Mouse (Mus musculus): ENCODE data around the gene Gm26727. TPM values are rescaled to one million over a fixed set of nuclear protein-coding genes. Genes with fewer than 3 reads are reported as not detected.
"Not testable (repeated sequence)": the region's sequence is repeated elsewhere in the genome, so short reads cannot be mapped to it uniquely, and the experiment has no call there.

The Gm26727 gene
- not detected in 2 replicates for polyA plus RNA-seq (2016; fragmentation: Nextera tagmentation; extraction: Ambion mirVana)

DNA sequence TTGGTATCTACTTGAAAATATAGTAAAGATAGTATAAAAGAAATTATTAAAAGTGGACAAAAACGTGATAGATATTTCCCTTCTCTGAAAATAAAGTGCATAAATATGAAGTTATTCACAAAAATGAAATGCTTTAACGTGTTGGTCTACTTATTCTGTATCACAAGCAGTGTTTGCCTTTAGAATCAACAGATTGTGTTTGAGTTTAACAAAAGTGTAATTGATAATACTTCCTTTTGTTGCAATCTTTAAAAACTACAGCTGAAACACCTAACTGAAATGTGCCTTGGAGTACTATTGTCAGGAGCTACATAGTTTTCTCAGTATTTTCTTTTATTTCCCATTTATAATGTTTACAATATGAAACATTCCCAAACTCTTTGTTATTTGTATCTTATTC, at the start of gene Gm26727:
Gene Gm26727, minus strand, starts transcription at position 101 of the 400 bp plus-strand sequence.
- no peaks in the 10 kb centered on the region for H3K4me1 ChIP-seq
- H3K27me3 ChIP-seq, result no peaks in the 10 kb centered on the region
- no peaks in the 10 kb centered on the region for H3K9me3 ChIP-seq
- H3K9ac ChIP-seq (replicated peaks), result no peak within 1 kb of the TSS
- 63% methylated on average over 2 of the region's 2 CpGs for WGBS
- ATAC-seq (ENCODE audit: low FRiP score, low read depth), result no peak
- no peak within 1 kb of the TSS for H3K4me2 ChIP-seq (replicated peaks)
- H3K36me3 ChIP-seq, result no peaks in the 10 kb centered on the region
- H3K27ac ChIP-seq (replicated peaks), result no peak within 1 kb of the TSS
- no peak within 1 kb of the TSS for H3K4me3 ChIP-seq

DNA sequence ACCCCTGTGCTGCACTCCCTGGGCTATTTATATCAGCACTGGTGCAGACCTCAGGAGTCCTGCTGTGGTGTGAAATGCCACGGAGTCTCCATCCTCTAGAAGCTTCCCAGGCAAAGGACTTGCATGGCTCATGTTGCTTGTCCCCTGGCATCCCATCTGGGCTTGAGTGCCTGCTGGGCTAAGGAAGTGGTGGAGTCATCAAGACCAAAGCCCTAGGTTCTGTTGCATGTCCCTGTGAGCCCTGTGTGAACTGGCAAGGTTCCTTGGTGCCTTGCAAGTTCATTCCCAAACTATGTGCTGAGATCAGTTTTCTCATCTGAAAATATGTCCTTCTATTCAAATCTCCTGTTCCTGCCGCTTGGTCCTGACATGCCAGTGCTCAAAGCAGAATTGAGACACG, 48.1 kb upstream of the Gm26727 start:
- no peak for ATAC-seq (ENCODE audit: low FRiP score, low read depth)
- Histone ChIP-seq H3K27me3 (no peaks in the 10 kb centered on the region), H3K4me1 (peaks cover 3% of the 10 kb centered on the region; the same call in 1 of the 2 replicates), H3K4me2 (replicated peaks) (no peak overlapping the region), H3K4me3 (no peak overlapping the region), H3K27ac (replicated peaks) (no peak overlapping the region), H3K9me3 (no peaks in the 10 kb centered on the region), H3K36me3 (no peaks in the 10 kb centered on the region), H3K9ac (replicated peaks) (no peak overlapping the region)
- WGBS, result 71% methylated on average over 3 of the region's 3 CpGs

DNA sequence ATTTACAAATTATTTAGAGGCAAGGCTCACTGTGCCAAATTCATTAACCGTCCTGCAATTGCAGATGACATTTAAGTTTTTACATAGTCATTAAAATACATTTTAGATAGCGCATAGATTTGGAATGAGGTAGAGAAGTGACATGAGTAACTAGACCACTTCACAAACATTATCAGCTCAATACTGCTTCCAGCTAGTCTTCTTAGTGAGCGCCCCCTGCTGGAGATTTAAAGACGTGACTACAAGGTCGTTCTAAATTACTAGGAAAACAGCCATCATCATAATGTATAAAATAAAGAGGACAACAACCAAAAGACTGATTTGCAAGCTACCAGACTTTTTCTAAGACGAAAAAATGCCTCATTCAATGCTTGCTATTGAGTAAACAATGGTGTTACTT, 44.8 kb upstream of the Gm26727 start:
- Histone ChIP-seq H3K27me3 (no peaks in the 10 kb centered on the region), H3K27ac (replicated peaks) (no peak overlapping the region), H3K4me1 (no peaks in the 10 kb centered on the region), H3K9ac (replicated peaks) (no peak overlapping the region), H3K36me3 (no peaks in the 10 kb centered on the region), H3K4me2 (replicated peaks) (no peak overlapping the region), H3K4me3 (no peak overlapping the region), H3K9me3 (no peaks in the 10 kb centered on the region)
- 13% methylated on average over 6 of the region's 6 CpGs for WGBS
- peak; percentile 47; the same call in 1 of the 2 replicates for ATAC-seq (ENCODE audit: low FRiP score, low read depth)

DNA sequence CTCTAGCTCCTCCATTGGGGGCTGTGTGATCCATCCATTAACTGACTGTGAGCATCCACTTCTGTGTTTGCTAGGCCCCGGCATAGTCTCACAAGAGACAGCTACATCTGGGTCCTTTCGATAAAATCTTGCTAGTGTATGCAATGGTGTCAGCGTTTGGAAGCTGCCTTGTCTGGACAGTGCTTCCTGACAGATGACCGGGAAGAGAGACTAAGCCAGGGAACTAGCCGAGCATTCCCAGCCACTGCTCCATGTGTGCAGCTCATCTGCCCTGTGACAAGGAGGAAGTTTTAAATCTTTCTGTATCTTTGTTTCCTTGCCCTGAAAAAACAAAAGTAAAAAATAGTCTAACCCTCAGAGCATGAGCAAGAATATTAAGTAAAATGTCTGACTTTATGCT, 37.0 kb upstream of the Gm26727 start:
- H3K4me3 ChIP-seq; H3K9me3 ChIP-seq; H3K27ac ChIP-seq (replicated peaks); H3K27me3 ChIP-seq; H3K4me2 ChIP-seq (replicated peaks); ATAC-seq (ENCODE audit: low FRiP score, low read depth); H3K4me1 ChIP-seq; H3K9ac ChIP-seq (replicated peaks); H3K36me3 ChIP-seq: not testable (repeated sequence)
- 93% methylated on average over 5 of the region's 5 CpGs for WGBS

DNA sequence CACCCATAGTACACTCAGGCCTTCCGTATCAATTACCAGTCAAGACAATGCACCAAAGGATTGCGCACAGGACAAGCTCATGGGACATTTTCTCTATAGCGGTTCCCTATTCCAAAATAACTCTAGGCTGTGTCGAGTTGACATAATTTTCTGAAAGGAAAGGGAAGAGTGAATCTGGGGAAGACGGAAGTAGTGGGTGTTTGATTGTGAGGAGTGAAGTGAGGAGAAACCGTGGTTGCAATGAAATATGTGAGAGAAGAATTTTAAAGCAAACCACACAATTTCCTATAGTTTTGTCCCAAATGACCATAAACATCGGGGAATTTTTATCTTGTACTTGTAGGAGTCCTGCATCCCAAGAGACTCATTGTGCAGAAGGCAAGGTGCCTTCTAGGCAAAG, 34.1 kb upstream of the Gm26727 start:
- no peak overlapping the region for H3K27ac ChIP-seq (replicated peaks)
- H3K9me3 ChIP-seq, result no peaks in the 10 kb centered on the region
- no peak overlapping the region for H3K4me2 ChIP-seq (replicated peaks)
- ATAC-seq (ENCODE audit: low FRiP score, low read depth), result no peak
- WGBS, result 87% methylated on average over 7 of the region's 7 CpGs
- no peak overlapping the region for H3K9ac ChIP-seq (replicated peaks)
- no peaks in the 10 kb centered on the region for H3K4me1 ChIP-seq
- H3K4me3 ChIP-seq, result no peak overlapping the region
- H3K27me3 ChIP-seq, result no peaks in the 10 kb centered on the region
- no peaks in the 10 kb centered on the region for H3K36me3 ChIP-seq

DNA sequence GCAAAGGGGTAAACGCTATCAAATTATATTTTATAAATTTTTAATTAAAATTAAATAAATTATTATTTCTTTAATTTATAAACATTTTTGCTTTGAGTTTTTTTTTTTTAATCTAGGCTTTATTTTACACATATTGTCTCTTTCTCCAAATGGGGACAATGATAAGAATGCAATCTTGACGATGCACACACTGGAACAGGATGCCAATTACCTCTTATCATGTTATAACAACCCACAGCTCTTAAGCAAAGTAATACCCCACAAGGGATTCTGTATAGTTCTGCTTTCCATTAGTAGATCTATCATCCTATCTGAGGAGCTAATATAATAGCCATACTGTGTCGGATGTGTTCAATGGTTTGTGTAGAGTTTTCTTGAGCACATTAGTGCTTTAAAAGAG, 27.9 kb upstream of the Gm26727 start:
- Histone ChIP-seq H3K4me3 (no peak overlapping the region), H3K9me3 (no peaks in the 10 kb centered on the region), H3K27me3 (no peaks in the 10 kb centered on the region), H3K4me2 (replicated peaks) (no peak overlapping the region), H3K27ac (replicated peaks) (no peak overlapping the region), H3K9ac (replicated peaks) (no peak overlapping the region), H3K36me3 (no peaks in the 10 kb centered on the region), H3K4me1 (no peaks in the 10 kb centered on the region)
- 81% methylated on average over 3 of the region's 3 CpGs for WGBS
- ATAC-seq (ENCODE audit: low FRiP score, low read depth), result no peak

DNA sequence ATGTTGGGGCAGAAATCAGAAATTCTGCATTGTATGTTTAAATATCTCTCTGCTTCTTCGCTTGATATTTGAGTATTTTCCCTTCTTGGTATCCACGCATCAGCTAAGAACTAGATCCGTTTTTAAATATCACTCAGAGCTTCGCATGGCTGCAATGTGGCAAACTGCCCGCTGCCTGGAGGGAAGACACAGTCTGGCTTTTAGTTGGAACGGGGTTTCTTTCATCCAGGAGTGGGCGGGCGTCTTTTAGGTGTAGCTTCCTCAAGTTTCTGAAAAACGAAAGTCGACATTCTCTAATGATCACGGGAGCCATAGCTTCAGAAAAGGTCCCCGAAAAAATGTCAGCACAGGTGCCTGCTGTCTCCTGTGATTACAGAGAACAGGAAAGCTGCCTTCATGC, 14.2 kb upstream of the Gm26727 start:
- 80% methylated on average over 12 of the region's 12 CpGs for WGBS
- no peak overlapping the region for H3K27ac ChIP-seq (replicated peaks)

DNA sequence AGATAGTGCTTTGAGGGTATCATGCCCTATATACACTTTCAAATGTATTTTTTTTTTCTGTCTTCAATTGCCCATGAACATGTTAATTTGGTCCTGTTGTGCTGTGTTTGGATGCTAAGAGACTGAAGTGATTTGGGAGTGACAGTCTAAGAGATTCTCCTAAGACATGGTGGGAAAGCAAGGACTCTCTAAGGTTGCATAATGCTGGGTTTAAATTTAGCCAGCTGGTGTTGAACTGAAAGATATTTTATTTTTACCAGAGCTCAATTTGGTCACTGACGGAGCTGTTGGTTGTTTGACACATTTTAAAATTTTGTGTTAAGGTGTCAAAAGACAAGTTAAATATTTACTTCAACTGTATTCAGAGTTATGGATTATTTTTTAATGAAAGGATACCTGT, 13.8 kb upstream of the Gm26727 start:
- no peak overlapping the region for H3K4me2 ChIP-seq (replicated peaks)
- no peaks in the 10 kb centered on the region for H3K9me3 ChIP-seq
- no peak for ATAC-seq (ENCODE audit: low FRiP score, low read depth)
- H3K27ac ChIP-seq (replicated peaks), result no peak overlapping the region
- WGBS, result 92% methylated on average over 1 of the region's 1 CpGs
- H3K4me3 ChIP-seq, result no peak overlapping the region
- H3K27me3 ChIP-seq, result no peaks in the 10 kb centered on the region
- H3K9ac ChIP-seq (replicated peaks), result no peak overlapping the region
- H3K36me3 ChIP-seq, result no peaks in the 10 kb centered on the region
- H3K4me1 ChIP-seq, result no peaks in the 10 kb centered on the region

More for the DNA sequence above, 14.2 kb upstream of the Gm26727 start:
- H3K9ac ChIP-seq (replicated peaks), result no peak overlapping the region
- no peaks in the 10 kb centered on the region for H3K27me3 ChIP-seq
- H3K4me2 ChIP-seq (replicated peaks), result no peak overlapping the region
- H3K4me1 ChIP-seq, result no peaks in the 10 kb centered on the region
- no peaks in the 10 kb centered on the region for H3K9me3 ChIP-seq
- ATAC-seq (ENCODE audit: low FRiP score, low read depth), result no peak
- no peak overlapping the region for H3K4me3 ChIP-seq
- no peaks in the 10 kb centered on the region for H3K36me3 ChIP-seq

DNA sequence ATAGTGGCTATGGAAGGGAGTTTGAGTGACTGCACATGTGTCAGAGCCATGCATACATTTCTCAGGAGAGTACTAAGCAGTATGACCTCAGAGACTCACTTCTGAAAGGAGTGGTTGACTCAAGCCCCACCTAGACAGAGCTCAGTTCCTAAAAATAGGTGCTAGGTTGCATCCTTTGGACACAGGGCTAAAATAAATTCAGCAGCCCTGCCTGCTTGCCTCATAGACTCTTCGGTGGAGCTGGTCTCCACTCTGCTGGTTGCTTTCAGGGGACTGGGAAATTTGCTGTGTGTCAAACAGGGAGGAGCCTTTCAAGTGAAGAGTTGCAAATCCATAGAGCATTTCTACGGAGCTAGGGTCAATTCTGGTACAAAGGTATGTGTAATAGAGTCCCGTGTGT, 12.8 kb upstream of the Gm26727 start, which contains the start of gene Xirp2:
Gene Xirp2, plus strand, starts transcription at position 223 of the 400 bp plus-strand sequence.
- Histone ChIP-seq H3K4me2 (replicated peaks) (no peak within 1 kb of the TSS), H3K36me3 (no peaks in the 10 kb centered on the region), H3K4me1 (no peaks in the 10 kb centered on the region), H3K4me3 (no peak within 1 kb of the TSS), H3K27ac (replicated peaks) (no peak within 1 kb of the TSS), H3K27me3 (no peaks in the 10 kb centered on the region), H3K9ac (replicated peaks) (no peak within 1 kb of the TSS), H3K9me3 (no peaks in the 10 kb centered on the region)
- no peak for ATAC-seq (ENCODE audit: low FRiP score, low read depth)
- 79% methylated on average over 3 of the region's 3 CpGs for WGBS

DNA sequence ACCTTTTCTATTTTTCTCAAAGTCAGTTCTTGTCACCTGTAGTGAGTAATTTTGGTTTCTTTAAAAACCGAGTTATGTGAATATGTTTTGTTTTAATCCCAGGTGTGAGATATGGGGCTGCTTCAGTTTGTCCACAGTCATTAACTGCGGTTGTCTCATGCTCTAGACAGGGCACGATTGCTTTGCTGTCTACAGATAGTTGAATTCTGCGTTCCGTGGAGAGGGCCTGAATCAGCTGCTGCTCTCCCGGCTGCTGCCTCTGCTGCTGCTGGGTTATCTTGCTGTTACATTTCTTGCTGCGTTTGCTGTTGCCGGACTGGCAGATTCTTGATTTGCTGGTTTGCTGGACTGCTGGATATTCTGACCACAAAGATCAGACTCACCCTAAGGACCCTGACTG, 5.3 kb upstream of the Gm26727 start:
- Histone ChIP-seq H3K4me2 (replicated peaks) (no peak overlapping the region), H3K4me3 (no peak overlapping the region), H3K36me3 (no peaks in the 10 kb centered on the region), H3K4me1 (no peaks in the 10 kb centered on the region), H3K27ac (replicated peaks) (no peak overlapping the region), H3K9me3 (no peaks in the 10 kb centered on the region), H3K9ac (replicated peaks) (no peak overlapping the region), H3K27me3 (no peaks in the 10 kb centered on the region)
- 88% methylated on average over 8 of the region's 8 CpGs for WGBS
- ATAC-seq (ENCODE audit: low FRiP score, low read depth), result no peak

DNA sequence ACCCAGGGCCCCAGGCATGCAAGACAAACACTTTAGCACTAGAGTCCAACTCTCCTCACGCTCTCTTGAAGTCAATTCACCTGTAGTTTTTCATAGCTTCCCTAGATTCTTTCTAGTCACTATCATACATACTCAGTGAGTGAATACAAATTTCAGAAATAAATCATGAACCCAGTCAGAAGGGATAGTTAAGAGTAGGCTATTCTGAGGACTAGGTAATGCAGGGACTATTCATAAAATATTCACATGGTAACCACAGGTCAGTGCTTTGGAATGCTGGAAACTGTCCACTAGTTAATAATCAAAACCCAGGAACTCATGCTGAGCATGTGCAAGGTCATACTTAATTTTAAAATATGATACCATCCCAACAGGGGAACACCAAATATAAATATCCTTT, 10.2 kb downstream of the Gm26727 start:
- H3K4me1 ChIP-seq, result no peaks in the 10 kb centered on the region
- H3K4me2 ChIP-seq (replicated peaks), result no peak overlapping the region
- WGBS, result 92% methylated on average over 1 of the region's 1 CpGs
- H3K27ac ChIP-seq (replicated peaks), result no peak overlapping the region
- H3K36me3 ChIP-seq, result no peaks in the 10 kb centered on the region
- no peak for ATAC-seq (ENCODE audit: low FRiP score, low read depth)
- no peak overlapping the region for H3K9ac ChIP-seq (replicated peaks)
- H3K9me3 ChIP-seq, result no peaks in the 10 kb centered on the region
- H3K4me3 ChIP-seq, result no peak overlapping the region
- H3K27me3 ChIP-seq, result no peaks in the 10 kb centered on the region

DNA sequence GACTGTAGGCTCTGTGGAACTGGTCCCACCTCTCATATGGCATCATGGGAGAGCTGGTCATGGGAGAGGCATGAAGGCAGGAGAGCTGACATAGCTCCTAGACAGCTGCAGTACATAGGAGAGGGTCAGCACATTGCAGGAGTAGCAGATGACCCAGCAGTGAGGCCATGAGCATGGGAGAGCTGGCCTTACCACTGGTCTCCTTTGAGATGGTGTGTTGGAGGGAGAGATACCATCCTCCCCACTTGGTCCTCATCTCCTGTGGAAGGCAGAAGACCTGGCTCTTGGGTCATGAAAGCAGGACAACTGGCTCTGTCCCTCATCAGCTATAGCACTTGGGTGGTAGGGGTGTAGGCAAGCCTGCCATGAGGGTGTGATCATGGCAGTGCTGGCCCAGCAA, 12.1 kb downstream of the Gm26727 start:
- Histone ChIP-seq H3K9me3 (no peaks in the 10 kb centered on the region), H3K36me3 (no peaks in the 10 kb centered on the region), H3K4me1 (no peaks in the 10 kb centered on the region), H3K4me2 (replicated peaks) (no peak overlapping the region), H3K9ac (replicated peaks) (no peak overlapping the region), H3K27me3 (no peaks in the 10 kb centered on the region), H3K4me3 (no peak overlapping the region), H3K27ac (replicated peaks) (no peak overlapping the region)
- no peak for ATAC-seq (ENCODE audit: low FRiP score, low read depth)

DNA sequence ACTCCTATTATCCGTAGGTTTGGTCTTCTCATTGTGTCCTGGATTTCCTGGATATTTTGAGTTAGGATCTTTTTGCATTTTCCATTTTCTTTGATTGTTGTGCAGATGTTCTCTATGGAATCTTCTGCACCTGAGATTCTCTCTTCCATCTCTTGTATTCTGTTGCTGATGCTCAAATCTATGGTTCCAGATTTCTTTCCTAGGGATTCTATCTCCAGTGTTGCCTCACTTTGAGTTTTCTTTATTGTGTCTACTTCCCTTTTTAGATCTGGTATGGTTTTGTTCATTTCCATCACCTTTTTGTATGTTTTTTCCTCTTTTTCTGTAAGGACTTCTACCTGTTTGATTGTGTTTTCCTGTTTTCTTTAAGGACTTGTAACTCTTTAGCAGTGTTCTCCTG, 19.6 kb downstream of the Gm26727 start, which contains the start of gene Gm21830:
Gene Gm21830, plus strand, starts transcription at position 301 of the 400 bp plus-strand sequence.
- H3K9me3 ChIP-seq; H3K36me3 ChIP-seq; H3K27ac ChIP-seq (replicated peaks); H3K4me2 ChIP-seq (replicated peaks); ATAC-seq (ENCODE audit: low FRiP score, low read depth); H3K9ac ChIP-seq (replicated peaks); H3K4me1 ChIP-seq; H3K27me3 ChIP-seq; H3K4me3 ChIP-seq: not testable (repeated sequence)
- WGBS, result no CpG with 5 or more reads among the region's 1 CpGs

Measured in midbrain, embryonic 12.5 days (tissue).